Mouse (Mus musculus) heart, embryonic 14.5 days (tissue): ENCODE measurements at regions not wholly inside any gene's neighbourhood (a gene's known extent, or its start where the extent isn't known, plus 50 kb on each side); places are given as distances from the start of the nearest gene placed in this dataset.

Experiments used
- ATAC-seq: fragments of 200-750 bp; cut with Nextera tagmentation; 2 replicates; pipeline ENCODE4 v1.8.0; 2017; ENCODE audit warnings: low read depth, moderate TSS enrichment; ENCODE audit not compliant: insufficient number of reproducible peaks, insufficient read depth, low FRiP score
- H3K27ac ChIP-seq, 2 experiments: fragments of 200-500 bp in 1 of 2; fragments of 300-500 bp in 1 of 2; sonication (generic) in 1 of 2; replicated peaks in 1 of 2; 2 replicates each; pipeline ENCODE4 v1.5.1; 2012 to 2014; ENCODE audit warnings: low read depth in 2 of 2, low read length in 2 of 2, control low read depth in 1 of 2, mild to moderate bottlenecking in 1 of 2, mixed read lengths in 1 of 2; ENCODE audit not compliant: control insufficient read depth in 1 of 2, insufficient read depth in 1 of 2
- H3K27me3 ChIP-seq: fragments of 300-500 bp; sonication (generic); 2 replicates; pipeline ENCODE4 v1.6.1; 2014; ENCODE audit warnings: mild to moderate bottlenecking, low read length, control low read depth; ENCODE audit not compliant: control insufficient read depth, insufficient read depth
- H3K36me3 ChIP-seq: fragments of 300-500 bp; sonication (generic); 2 replicates; pipeline ENCODE4 v1.6.1; 2014; ENCODE audit warnings: mild to moderate bottlenecking, control low read depth, low read length, mixed read lengths; ENCODE audit not compliant: control insufficient read depth, insufficient read depth
- H3K4me1 ChIP-seq, 2 experiments: fragments of 200-500 bp in 1 of 2; fragments of 300-500 bp in 1 of 2; sonication (generic) in 1 of 2; 2 replicates each; pipeline ENCODE4 v1.6.1; 2012 to 2014; ENCODE audit warnings: low read length in 2 of 2, control low read depth in 1 of 2, mixed read lengths in 1 of 2; ENCODE audit not compliant: control insufficient read depth in 2 of 2, insufficient read depth in 2 of 2
- H3K4me2 ChIP-seq: fragments of 300-500 bp; sonication (generic); 2 replicates; pipeline ENCODE4 v1.6.1; 2014; ENCODE audit warnings: mild to moderate bottlenecking, low read length
- H3K4me3 ChIP-seq, 2 experiments: fragments of 200-500 bp in 1 of 2; fragments of 300-500 bp in 1 of 2; sonication (generic) in 1 of 2; 2 replicates each; pipeline ENCODE4 v1.5.1; 2012 to 2014; ENCODE audit warnings: low read length in 2 of 2, mild to moderate bottlenecking in 2 of 2, control low read depth in 1 of 2, low read depth in 1 of 2, moderate library complexity in 1 of 2; ENCODE audit not compliant: control insufficient read depth in 1 of 2, insufficient read depth in 1 of 2
- H3K9ac ChIP-seq: fragments of 300-500 bp; sonication (generic); 2 replicates; pipeline ENCODE4 v1.6.1; 2014; ENCODE audit warnings: mild to moderate bottlenecking, low read length
- H3K9me3 ChIP-seq: fragments of 300-500 bp; sonication (generic); 2 replicates; pipeline ENCODE4 v1.6.1; 2016; ENCODE audit warnings: low read length, control low read depth; ENCODE audit not compliant: control insufficient read depth
- WGBS: fragments of 180-500 bp; shearing (Covaris S2); extraction: QIAGEN DNeasy Blood & Tissue Kit; methylation state at CpG from one replicate; pipeline ENCODE4 v1.1.7; 2014; 5-methylcytosine and 5-hydroxymethylcytosine counted together

GRCm38 (mm10) chr17:87521622-87522151 lies 75.0 kb upstream of the Calm2 start:
- peak overlapping the region; percentile 51 to 58; a peak in 3 of 4 replicates for H3K27ac ChIP-seq

GRCm38 (mm10) chr17:87522500-87523091 lies 75.9 kb upstream of the Calm2 start:
- no peak overlapping the region for H3K4me3 ChIP-seq
- H3K4me2 ChIP-seq = peak overlapping the region; percentile 27
- no peak overlapping the region; the same call in 1 of the 2 replicates for H3K9ac ChIP-seq
- 4% methylated on average over 8 of the region's 8 CpGs for WGBS
- ATAC-seq = peak; percentile 53
- H3K9me3 ChIP-seq = no peaks in the 10 kb centered on the region
- H3K36me3 ChIP-seq = no peaks in the 10 kb centered on the region
- no peaks in the 10 kb centered on the region for H3K27me3 ChIP-seq
- peaks cover 19 to 29% of the 10 kb centered on the region in 2 experiments for H3K4me1 ChIP-seq
- H3K27ac ChIP-seq = peak overlapping the region; percentile 51 to 58

More at GRCm38 (mm10) chr17:87521622-87522151, 75.0 kb upstream of the Calm2 start:
- H3K27me3 ChIP-seq = no peaks in the 10 kb centered on the region
- ATAC-seq = no peak
- H3K4me1 ChIP-seq = peaks cover 24 to 34% of the 10 kb centered on the region in 2 experiments
- no peaks in the 10 kb centered on the region for H3K36me3 ChIP-seq
- no peak overlapping the region for H3K4me3 ChIP-seq
- H3K9ac ChIP-seq = 0 out of 2 replicates have a peak overlapping the region, but pooled peaks have one; percentile 28
- no peaks in the 10 kb centered on the region for H3K9me3 ChIP-seq
- no peak overlapping the region for H3K4me2 ChIP-seq
- WGBS = 18% methylated on average over 10 of the region's 10 CpGs

GRCm38 (mm10) chr17:87523643-87524042 lies 76.9 kb upstream of the Calm2 start:
- H3K27ac ChIP-seq = no peak overlapping the region
- WGBS = 38% methylated on average over 10 of the region's 10 CpGs
- no peak for ATAC-seq

GRCm38 (mm10) chr17:87527174-87527573 lies 80.4 kb upstream of the Calm2 start:
- Histone ChIP-seq H3K4me2 (no peak overlapping the region), H3K36me3 (no peaks in the 10 kb centered on the region), H3K9ac (no peak overlapping the region), H3K4me1 (peaks cover 31 to 40% of the 10 kb centered on the region in 2 experiments), H3K4me3 (no peak overlapping the region), H3K27ac (no peak overlapping the region), H3K9me3 (no peaks in the 10 kb centered on the region), H3K27me3 (no peaks in the 10 kb centered on the region)
- ATAC-seq = no peak
- WGBS = 96% methylated on average over 7 of the region's 7 CpGs

More at GRCm38 (mm10) chr17:87523643-87524042, 76.9 kb upstream of the Calm2 start:
- H3K4me1 ChIP-seq = peaks cover 20 to 26% of the 10 kb centered on the region in 2 experiments
- no peak overlapping the region for H3K4me3 ChIP-seq
- no peaks in the 10 kb centered on the region for H3K9me3 ChIP-seq
- no peak overlapping the region for H3K4me2 ChIP-seq
- no peak overlapping the region for H3K9ac ChIP-seq
- no peaks in the 10 kb centered on the region for H3K27me3 ChIP-seq
- no peaks in the 10 kb centered on the region for H3K36me3 ChIP-seq

GRCm38 (mm10) chr17:87530162-87530817 lies 83.6 kb upstream of the Calm2 start:
- peak overlapping the region; percentile 44 to 48 for H3K4me3 ChIP-seq
- ATAC-seq = peak; percentile 86
- peak overlapping the region; percentile 32 for H3K9ac ChIP-seq
- H3K27ac ChIP-seq = peak overlapping the region; percentile 70 to 72
- H3K4me1 ChIP-seq = peaks cover 24 to 29% of the 10 kb centered on the region in 2 experiments
- H3K36me3 ChIP-seq = no peaks in the 10 kb centered on the region
- no peaks in the 10 kb centered on the region for H3K27me3 ChIP-seq
- WGBS = 10% methylated on average over 29 of the region's 29 CpGs
- H3K4me2 ChIP-seq = peak overlapping the region; percentile 88
- H3K9me3 ChIP-seq = no peaks in the 10 kb centered on the region

- H3K4me1 ChIP-seq = peaks cover 24 to 29% of the 10 kb centered on the region in 2 experiments
- 0 out of 2 replicates have a peak, but pooled peaks have one; percentile 7 for ATAC-seq
- H3K36me3 ChIP-seq = no peaks in the 10 kb centered on the region
- no peaks in the 10 kb centered on the region for H3K27me3 ChIP-seq
- H3K9ac ChIP-seq = peak overlapping the region; percentile 32
- WGBS = 2% methylated on average over 17 of the region's 17 CpGs
- H3K27ac ChIP-seq = peak overlapping the region; percentile 70 to 72
- peak overlapping the region; percentile 88 for H3K4me2 ChIP-seq
- no peaks in the 10 kb centered on the region for H3K9me3 ChIP-seq
- peak overlapping the region; percentile 44 to 48 for H3K4me3 ChIP-seq
These were observed 84.2 kb upstream of the Calm2 start for GRCm38 (mm10) chr17:87530818-87531410.

- ATAC-seq = no peak
- Histone ChIP-seq H3K27me3 (no peaks in the 10 kb centered on the region), H3K9ac (peak overlapping the region; percentile 32), H3K4me1 (peaks cover 24 to 29% of the 10 kb centered on the region in 2 experiments), H3K4me3 (peak overlapping the region; percentile 44 to 48), H3K4me2 (peak overlapping the region; percentile 88), H3K36me3 (no peaks in the 10 kb centered on the region), H3K9me3 (no peaks in the 10 kb centered on the region), H3K27ac (peak overlapping the region; percentile 70 to 72)
- WGBS = under 1% methylated on average over 21 of the region's 21 CpGs
These were observed 84.8 kb upstream of the Calm2 start for GRCm38 (mm10) chr17:87531411-87532157.
